Mouse (Mus musculus) cerebellum, adult 2 months (tissue): ENCODE measurements around the gene Klc4. TPM values are rescaled to one million over a fixed set of nuclear protein-coding genes. Genes with fewer than 3 reads are reported as not detected.

Experiments
- DNase-seq, 2 experiments: peaks; one replicate each; pipeline ENCODE4 v3.0.0; 2021
- H3K27ac ChIP-seq: fragments of 200-500 bp; 2 replicates; pipeline ENCODE4 v1.5.1; 2012; ENCODE audit warnings: low read length, control low read depth, inconsistent platforms; ENCODE audit not compliant: insufficient read depth
- H3K27me3 ChIP-seq: fragments of 200-500 bp; 2 replicates; pipeline ENCODE4 v1.6.1; 2012; ENCODE audit warnings: inconsistent platforms, mild to moderate bottlenecking, low read length, moderate library complexity; ENCODE audit not compliant: control insufficient read depth, insufficient read depth
- H3K4me1 ChIP-seq: fragments of 200-500 bp; 2 replicates; pipeline ENCODE4 v1.6.1; 2011; ENCODE audit warnings: low read length; ENCODE audit not compliant: control insufficient read depth, insufficient read depth
- H3K4me3 ChIP-seq: fragments of 200-500 bp; replicated peaks from 2 replicates; pipeline ENCODE3; 2011; ENCODE audit warnings: mild to moderate bottlenecking, low read depth, low read length, control low read depth; ENCODE audit not compliant: insufficient read depth
- CTCF ChIP-seq: fragments of 200-500 bp; IDR thresholded peaks from 2 replicates; pipeline ENCODE4 v1.5.1; 2011; ENCODE audit warnings: low read depth, mild to moderate bottlenecking, control low read depth, low read length, moderate library complexity, borderline replicate concordance; ENCODE audit not compliant: insufficient read depth
- POLR2A ChIP-seq: fragments of 200-500 bp; IDR thresholded peaks from 2 replicates; pipeline ENCODE4 v1.6.1; 2011; ENCODE audit warnings: low read length, control low read depth, borderline replicate concordance; ENCODE audit not compliant: insufficient read depth
- WGBS: fragments of 180-500 bp; shearing (Covaris S2); methylation state at CpG from one replicate; pipeline ENCODE4 v1.1.7; 2018; 5-methylcytosine and 5-hydroxymethylcytosine counted together
- polyA plus RNA-seq: library from polyadenylated mRNA; depleted of rRNA; stranded (reverse); fragments of >200 nt; gene quantifications from 2 replicates; pipeline ENCODE4 v1.2.3, GENCODE M21; 2012

The Klc4 gene
- polyA plus RNA-seq, 1 experiment = 28.1 TPM

GRCm38 (mm10) chr17:46623819-46624557 is 21.8 kb downstream of the Klc4 start:
- no peak overlapping the region for H3K4me3 ChIP-seq
- no peak for DNase-seq
- WGBS = 31% methylated on average over 10 of the region's 10 CpGs
- no peak for TF ChIP-seq CTCF
- TF ChIP-seq POLR2A = no peak
- peaks cover 13% of the 10 kb centered on the region for H3K4me1 ChIP-seq
- no peak overlapping the region for H3K27ac ChIP-seq
- no peaks in the 10 kb centered on the region for H3K27me3 ChIP-seq

- Histone ChIP-seq H3K27ac (no peak overlapping the region), H3K4me1 (peaks cover 13% of the 10 kb centered on the region), H3K4me3 (no peak overlapping the region), H3K27me3 (no peaks in the 10 kb centered on the region)
- TF ChIP-seq CTCF (no peak), POLR2A (no peak)
- no peak for DNase-seq
- 91% methylated on average over 11 of the region's 11 CpGs for WGBS
Observed at GRCm38 (mm10) chr17:46622269-46622668, 23.6 kb downstream of the Klc4 start.

DNA sequence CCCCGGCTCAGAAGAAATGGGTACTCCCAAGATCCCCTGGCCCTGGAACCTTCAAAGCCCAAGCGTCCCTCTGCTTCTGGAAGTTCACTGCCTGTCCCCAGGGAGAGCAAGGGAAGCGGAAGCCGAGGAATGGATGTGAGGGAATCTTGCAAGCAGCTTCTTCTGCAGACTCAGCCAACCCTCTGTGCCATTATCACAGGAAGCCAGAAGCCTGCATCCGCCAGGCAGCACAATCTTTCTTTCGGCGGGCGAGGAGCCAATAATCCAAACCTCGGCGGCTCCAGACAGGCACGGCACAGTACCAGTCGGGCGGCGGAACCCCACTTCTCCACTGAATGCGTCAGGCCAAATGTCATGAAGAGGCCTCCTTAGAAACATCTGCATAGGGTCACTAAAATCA is 24.5 kb downstream of the Klc4 start:
- Histone ChIP-seq H3K4me3 (peak overlapping the region; percentile 17), H3K27ac (peak overlapping the region; percentile 9; the same call in 1 of the 2 replicates), H3K27me3 (no peaks in the 10 kb centered on the region), H3K4me1 (peaks cover 13% of the 10 kb centered on the region)
- 9% methylated on average over 15 of the region's 15 CpGs for WGBS
- peak; percentile 62 to 63 for DNase-seq
- TF ChIP-seq CTCF = no peak
- no peak for TF ChIP-seq POLR2A

DNA sequence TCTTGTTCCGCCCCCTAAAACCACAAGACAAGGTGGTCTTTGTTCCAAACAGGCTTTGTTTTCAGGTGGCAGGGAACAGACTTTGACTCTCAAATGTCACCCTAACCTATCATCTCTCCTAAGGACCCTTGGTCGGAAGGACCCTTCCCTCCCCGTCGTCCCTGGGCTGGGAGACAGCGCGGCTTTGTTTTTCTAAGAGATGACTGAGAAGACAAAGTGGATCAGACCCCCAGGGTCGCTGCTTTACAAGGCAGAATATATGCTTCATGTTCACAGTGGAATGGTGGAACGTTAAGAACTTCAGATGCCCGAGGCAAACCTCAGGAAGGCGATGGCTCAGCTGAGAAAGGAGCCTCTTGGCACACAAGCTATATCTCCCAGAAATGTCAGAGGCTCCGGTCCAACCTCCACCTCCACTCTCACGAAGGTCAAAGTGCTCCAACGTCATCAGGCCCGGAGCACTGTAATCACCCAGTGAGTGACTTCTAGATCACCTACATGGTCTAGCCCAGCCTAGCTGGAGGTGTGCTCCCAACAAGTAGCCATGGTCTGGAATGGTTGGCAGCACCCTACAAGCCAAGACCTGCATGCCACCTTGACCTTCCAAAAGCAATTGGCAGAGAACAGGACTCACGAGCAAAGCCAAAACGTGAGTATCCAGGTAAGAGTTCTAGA is 26.0 kb downstream of the Klc4 start:
- no peak overlapping the region for H3K4me3 ChIP-seq
- no peak for DNase-seq
- H3K27ac ChIP-seq = no peak overlapping the region
- H3K4me1 ChIP-seq = peaks cover 13% of the 10 kb centered on the region
- WGBS = 65% methylated on average over 16 of the region's 16 CpGs
- H3K27me3 ChIP-seq = no peaks in the 10 kb centered on the region
- no peak for TF ChIP-seq POLR2A
- TF ChIP-seq CTCF = no peak

- Histone ChIP-seq H3K27ac (no peak overlapping the region), H3K27me3 (no peaks in the 10 kb centered on the region), H3K4me1 (peaks cover 13% of the 10 kb centered on the region), H3K4me3 (no peak overlapping the region)
- TF ChIP-seq POLR2A = no peak
- no peak for TF ChIP-seq CTCF
- DNase-seq = no peak
- 72% methylated on average over 27 of the region's 27 CpGs for WGBS
Observed at GRCm38 (mm10) chr17:46618769-46619682, 26.8 kb downstream of the Klc4 start.

- no peak for DNase-seq
- TF ChIP-seq CTCF = no peak
- TF ChIP-seq POLR2A = no peak
- Histone ChIP-seq H3K4me3 (no peak overlapping the region), H3K27me3 (no peaks in the 10 kb centered on the region), H3K4me1 (peaks cover 13% of the 10 kb centered on the region), H3K27ac (no peak overlapping the region)
- 61% methylated on average over 6 of the region's 6 CpGs for WGBS
Observed at GRCm38 (mm10) chr17:46618394-46618768, 27.4 kb downstream of the Klc4 start.

DNA sequence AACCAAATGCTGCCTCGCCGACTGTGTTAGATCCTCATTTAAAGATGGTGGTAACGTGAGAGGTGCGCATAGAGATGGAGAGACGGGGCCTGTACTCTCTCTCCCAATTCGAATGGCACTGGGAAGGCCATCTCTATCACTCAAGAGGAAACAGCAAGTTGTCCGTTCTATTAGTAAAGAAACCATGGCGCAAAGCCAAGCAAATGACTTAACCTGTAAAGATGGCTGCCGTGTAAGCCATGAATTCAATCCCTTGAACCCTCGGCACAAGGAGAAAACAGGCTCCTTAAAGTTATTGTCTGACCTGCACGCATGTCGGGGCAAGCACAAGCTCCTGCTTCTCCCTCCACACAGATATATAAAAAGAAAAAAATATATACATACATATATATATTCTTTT is 28.0 kb downstream of the Klc4 start:
- H3K4me1 ChIP-seq = peaks cover 10% of the 10 kb centered on the region
- no peak overlapping the region for H3K4me3 ChIP-seq
- 84% methylated on average over 12 of the region's 12 CpGs for WGBS
- H3K27me3 ChIP-seq = no peaks in the 10 kb centered on the region
- TF ChIP-seq CTCF (no peak), POLR2A (no peak)
- DNase-seq = no peak
- H3K27ac ChIP-seq = no peak overlapping the region
